Mouse (Mus musculus) ovary, adult 2 months (tissue): ENCODE measurements around the gene Olfr1247. TPM values are rescaled to one million over a fixed set of nuclear protein-coding genes. Genes with fewer than 3 reads are reported as not detected.

ENCODE experiments used
- polyA plus RNA-seq: library from polyadenylated mRNA; depleted of rRNA; stranded (reverse); fragments of >200 nt; gene quantifications from 2 replicates; pipeline ENCODE4 v1.2.3, GENCODE M21; 2012; rRNA removed

Olfr1247 gene
- polyA plus RNA-seq, result not detected in 2 replicates

GRCm38 (mm10) chr2:89614030-89614429, at the start of gene Olfr1247:
TSS of gene Olfr1247 (minus strand) at chr2:89614130.

DNA sequence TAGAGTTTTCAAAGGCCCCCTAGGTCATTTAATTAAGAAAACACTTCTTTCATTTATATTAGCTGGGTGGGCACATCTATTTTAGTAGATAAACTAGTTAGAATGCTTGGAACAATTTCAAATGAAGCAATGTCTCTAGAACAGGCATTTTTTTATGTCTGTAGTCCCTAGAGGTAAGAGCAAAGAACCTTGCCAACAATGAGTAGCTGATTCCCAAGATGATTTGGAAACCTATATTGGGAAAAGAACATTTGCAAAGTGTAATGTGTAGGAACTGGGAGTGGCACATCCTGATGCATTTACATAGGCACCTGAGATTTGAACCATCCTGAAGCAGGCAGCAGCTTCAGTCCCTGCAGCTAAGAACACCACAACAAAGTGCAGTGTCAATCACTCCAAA, 47.4 kb upstream of the Olfr1247 start, which contains the start of gene Olfr1250:
Gene Olfr1250 (minus strand): TSS at position 101 of the 400 bp plus-strand sequence.

DNA sequence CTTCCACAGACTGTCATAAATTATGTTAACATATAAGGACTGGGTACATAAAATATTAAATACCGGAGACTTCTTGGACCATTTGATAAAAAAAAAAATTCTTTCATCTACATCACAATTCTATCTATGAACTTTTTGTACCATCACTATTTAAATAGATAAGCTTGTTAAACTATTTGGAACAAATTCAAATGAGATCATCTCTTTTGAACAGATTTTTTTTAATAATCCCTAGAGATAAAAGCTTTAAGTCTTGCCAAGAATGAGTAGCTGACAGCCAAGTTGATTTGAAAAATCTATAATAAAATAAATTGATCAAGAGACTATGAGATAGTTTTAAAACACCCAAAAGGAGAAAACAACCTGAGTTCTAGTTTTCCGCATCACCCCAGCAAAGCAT, 21.0 kb upstream of the Olfr1247 start, which contains the start of gene Olfr1249:
Gene Olfr1249 (minus strand): TSS at position 101 of the 400 bp plus-strand sequence.

DNA sequence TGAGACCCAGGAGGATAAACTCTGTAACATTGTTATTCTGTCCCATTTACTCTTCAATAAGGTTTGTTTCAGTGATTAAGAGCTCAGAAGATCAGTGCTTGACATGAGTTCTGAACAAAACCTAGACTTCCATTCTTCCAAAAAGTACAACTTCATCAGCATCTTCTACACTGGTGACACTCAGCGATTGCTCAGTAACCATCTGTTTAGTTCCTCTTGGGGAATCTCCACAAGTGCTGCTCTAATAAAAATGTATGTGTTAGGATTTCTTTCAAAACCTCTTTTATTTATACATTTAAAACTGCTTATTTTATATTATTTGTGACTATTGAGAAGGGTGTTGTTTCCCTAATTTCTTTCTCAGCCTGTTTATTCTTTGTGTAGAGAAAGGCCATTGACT, 4.2 kb upstream of the Olfr1247 start, which contains the start of gene Olfr1248:
Gene Olfr1248 (minus strand): TSS at position 101 of the 400 bp plus-strand sequence.

DNA sequence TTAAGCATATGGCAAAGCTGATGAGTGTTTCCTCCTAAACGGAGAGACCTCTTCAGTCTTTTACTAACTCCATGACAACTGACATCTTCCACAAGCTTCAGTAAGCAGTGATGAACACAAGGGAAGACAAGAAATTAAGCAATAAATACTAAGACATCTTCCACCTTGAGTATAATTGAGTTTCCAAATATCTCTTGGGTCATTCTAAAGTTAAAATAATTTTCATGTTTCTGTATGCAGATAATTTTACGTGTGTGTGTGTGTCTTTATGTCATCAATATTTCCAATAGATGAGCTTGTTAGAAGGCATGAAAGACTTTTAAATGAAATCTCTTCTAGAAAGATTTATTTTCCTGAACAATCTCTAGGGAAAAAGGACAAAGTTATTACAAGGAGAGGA, 20.9 kb downstream of the Olfr1247 start, which contains the start of gene Olfr1246:
Gene Olfr1246 (minus strand): TSS at position 101 of the 400 bp plus-strand sequence.

DNA sequence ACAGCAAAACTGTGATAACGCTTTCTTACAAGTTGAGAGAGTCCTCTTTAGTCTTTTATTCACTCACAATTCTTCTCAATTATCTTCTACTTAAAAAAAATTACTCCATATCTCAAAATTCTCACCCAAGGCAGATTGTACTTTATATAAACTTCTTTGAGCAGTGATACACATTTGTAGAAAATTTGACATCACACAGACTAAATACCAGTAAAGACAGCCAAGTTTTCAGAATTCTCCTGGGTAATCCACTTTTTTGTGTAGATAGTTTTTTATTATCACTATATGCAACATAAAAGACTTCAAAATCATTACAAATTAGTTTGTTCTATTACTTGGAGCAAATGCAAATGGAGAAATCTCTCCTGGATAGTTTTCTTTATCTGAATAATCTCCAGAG, 35.6 kb downstream of the Olfr1247 start, which contains the start of gene Olfr1245:
Gene Olfr1245 (minus strand): TSS at position 101 of the 400 bp plus-strand sequence.

Other genes with a start within 250 kb of the Olfr1247 start
- not detected in 2 replicates for gene Olfr1234, start 249.3 kb downstream of the Olfr1247 start, polyA plus RNA-seq
- gene Olfr1238, start 204.5 kb downstream of the Olfr1247 start, polyA plus RNA-seq, result not detected in 2 replicates
- not detected in 2 replicates for gene Olfr1239, start 193.7 kb downstream of the Olfr1247 start, polyA plus RNA-seq
- gene Olfr1240, start 171.1 kb downstream of the Olfr1247 start, polyA plus RNA-seq, result not detected in 2 replicates
- gene Olfr1241, start 127.0 kb downstream of the Olfr1247 start, polyA plus RNA-seq, result not detected in 2 replicates
- gene Olfr1242, start 115.8 kb downstream of the Olfr1247 start, polyA plus RNA-seq, result not detected in 2 replicates
- not detected in 2 replicates for gene Olfr1243, start 82.6 kb downstream of the Olfr1247 start, polyA plus RNA-seq
- gene Olfr1245, start 35.7 kb downstream of the Olfr1247 start, polyA plus RNA-seq, result not detected in 2 replicates
- gene Olfr1246, start 21.0 kb downstream of the Olfr1247 start, polyA plus RNA-seq, result 0.17 TPM in 1 of 2 replicates, not detected in the other
- gene Olfr1248, start 4.1 kb upstream of the Olfr1247 start, polyA plus RNA-seq, result not detected in 2 replicates
- not detected in 2 replicates for gene Olfr1249, start 20.9 kb upstream of the Olfr1247 start, polyA plus RNA-seq
- gene Olfr1250, start 47.3 kb upstream of the Olfr1247 start, polyA plus RNA-seq, result 1.0 and 1.1 TPM in 2 replicates
- gene Olfr1251, start 57.8 kb upstream of the Olfr1247 start, polyA plus RNA-seq, result 1.8 and 3.6 TPM in 2 replicates
- not detected in 2 replicates for gene Olfr1252, start 110.9 kb upstream of the Olfr1247 start, polyA plus RNA-seq
- gene Olfr1253, start 143.0 kb upstream of the Olfr1247 start, polyA plus RNA-seq, result not detected in 2 replicates
- gene Olfr1254, start 179.5 kb upstream of the Olfr1247 start, polyA plus RNA-seq, result not detected in 2 replicates
- gene Olfr1255, start 197.9 kb upstream of the Olfr1247 start, polyA plus RNA-seq, result not detected in 2 replicates
- not detected in 2 replicates for gene Olfr1256, start 227.4 kb upstream of the Olfr1247 start, polyA plus RNA-seq
- not detected in 2 replicates for gene Olfr48, start 234.1 kb upstream of the Olfr1247 start, polyA plus RNA-seq